ENCODE assay signal across 8 mouse cellular contexts in the genomic region with DNA sequence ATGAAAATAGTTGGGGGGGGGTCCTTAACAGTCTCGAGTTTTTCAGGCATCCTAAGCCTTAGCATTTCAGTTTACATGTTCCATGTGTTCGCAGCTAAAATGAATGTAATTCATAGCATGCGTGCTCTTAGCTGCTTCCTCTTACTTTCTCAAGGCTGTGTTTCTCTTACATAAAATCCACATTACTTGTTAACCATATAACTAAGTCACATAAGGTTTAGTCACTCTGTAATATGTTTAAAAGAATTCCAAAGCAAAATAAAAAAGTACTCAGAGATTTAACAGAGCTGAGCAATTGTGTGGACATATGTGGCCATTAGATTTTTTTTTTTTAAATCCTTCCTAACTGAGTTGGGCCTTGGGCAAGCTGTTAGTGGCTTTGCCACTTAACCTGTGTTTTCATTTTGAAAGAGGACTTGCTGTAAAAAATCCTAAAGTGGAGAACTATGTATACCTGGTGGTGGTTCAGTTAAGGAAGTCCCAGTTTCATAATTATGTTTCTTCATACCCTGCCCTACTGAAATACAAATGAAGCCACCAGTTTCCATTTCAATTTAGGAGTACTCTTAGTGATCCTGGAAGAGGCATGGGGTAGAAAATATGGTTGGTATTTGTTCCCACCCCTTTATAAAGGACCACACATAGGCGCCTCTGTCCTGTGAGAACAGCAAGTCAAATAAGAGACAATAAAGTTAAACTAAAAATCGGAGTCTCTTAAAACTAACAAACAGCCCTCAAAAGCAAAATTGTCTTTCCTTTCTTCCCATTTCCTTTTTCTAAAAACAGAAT. TPM values are rescaled to one million over a fixed set of nuclear protein-coding genes. Genes with fewer than 3 reads are reported as not detected.
DNase-seq lines count a peak whose midpoint lies in the region; ATAC-seq lines count a peak whose summit lies in the region.

No protein-coding gene starts in this region.

- DNase-seq in lung, postnatal 36 days, result no peak
- no peak for DNase-seq in left cerebral cortex, postnatal 36 days (ENCODE audit: low spot score in 2 of 2)
- DNase-seq in adrenal gland, postnatal 14 days, result no peak
- DNase-seq in cerebellum, adult 9-11 months, result no peak

- no peaks in the 10 kb centered on the region for H3K27me3 ChIP-seq in lung, embryonic 15.5 days
- H3K27me3 ChIP-seq in forebrain, embryonic 16.5 days (replicated peaks; ENCODE audit: control insufficient read depth, insufficient read depth, low read length), result no peaks in the 10 kb centered on the region
- no peaks in the 10 kb centered on the region for H3K27me3 ChIP-seq in liver, embryonic 12.5 days (replicated peaks)
- H3K27me3 ChIP-seq in stomach, embryonic 15.5 days (replicated peaks), result no peaks in the 10 kb centered on the region

- H3K27ac ChIP-seq in lung, embryonic 15.5 days, result peak overlapping the region; percentile 99
- H3K27ac ChIP-seq in forebrain, embryonic 16.5 days (ENCODE audit: low read length), result peak overlapping the region; percentile 76
- peak overlapping the region; percentile 37 for H3K27ac ChIP-seq in liver, embryonic 12.5 days
- peak overlapping the region; percentile 49 for H3K27ac ChIP-seq in stomach, embryonic 15.5 days

- H3K9ac ChIP-seq in lung, embryonic 15.5 days, result peak overlapping the region; percentile 98
- H3K9ac ChIP-seq in forebrain, embryonic 16.5 days (replicated peaks; ENCODE audit: low read depth, low read length), result peak overlapping the region; percentile 60
- H3K9ac ChIP-seq in liver, embryonic 12.5 days, result peak overlapping the region; percentile 73
- peak overlapping the region; percentile 80; the same call in 1 of the 2 replicates for H3K9ac ChIP-seq in stomach, embryonic 15.5 days

- no peaks in the 10 kb centered on the region for H3K36me3 ChIP-seq in lung, embryonic 15.5 days
- H3K36me3 ChIP-seq in forebrain, embryonic 16.5 days (ENCODE audit: control insufficient read depth, insufficient read depth), result no peaks in the 10 kb centered on the region
- H3K36me3 ChIP-seq in liver, embryonic 12.5 days, result no peaks in the 10 kb centered on the region
- no peaks in the 10 kb centered on the region for H3K36me3 ChIP-seq in stomach, embryonic 15.5 days

- no peak for ATAC-seq in lung, embryonic 15.5 days (ENCODE audit: borderline replicate concordance, extremely low read depth, low FRiP score, low TSS enrichment)
- no peak for ATAC-seq in forebrain, embryonic 16.5 days
- no peak for ATAC-seq in liver, embryonic 12.5 days
- ATAC-seq in stomach, embryonic 15.5 days (ENCODE audit: insufficient read depth, low FRiP score, low read depth), result no peak

- under 1% methylated on average over 5 of the region's 5 CpGs for WGBS in lung, embryonic 15.5 days
- WGBS in forebrain, embryonic 16.5 days, result 1% methylated on average over 5 of the region's 5 CpGs
- WGBS in liver, embryonic 12.5 days (ENCODE audit: insufficient replicate concordance), result 8% methylated on average over 5 of the region's 5 CpGs
- 2% methylated on average over 5 of the region's 5 CpGs for WGBS in stomach, embryonic 15.5 days

- intact Hi-C loops in left cerebral cortex, postnatal 36 days (cut with DNase I), result loop anchor here (2.0 to 5.0 kb wide), 4 partner anchors 39 to 247 kb away; no protein-coding TSS in a partner anchor

- H3K4me1 ChIP-seq in lung, embryonic 15.5 days, result peaks cover 24% of the 10 kb centered on the region; the same call in 1 of the 2 replicates
- peaks cover 6% of the 10 kb centered on the region for H3K4me1 ChIP-seq in forebrain, embryonic 16.5 days (replicated peaks; ENCODE audit: control insufficient read depth, insufficient read depth, low read length)
- H3K4me1 ChIP-seq in liver, embryonic 12.5 days, result peaks cover 27% of the 10 kb centered on the region
- peaks cover 14% of the 10 kb centered on the region; the same call in 1 of the 2 replicates for H3K4me1 ChIP-seq in stomach, embryonic 15.5 days

- H3K9me3 ChIP-seq in lung, embryonic 15.5 days, result no peaks in the 10 kb centered on the region
- H3K9me3 ChIP-seq in forebrain, embryonic 16.5 days (ENCODE audit: control insufficient read depth, low read length), result no peaks in the 10 kb centered on the region
- no peaks in the 10 kb centered on the region for H3K9me3 ChIP-seq in liver, embryonic 12.5 days (replicated peaks)
- no peaks in the 10 kb centered on the region for H3K9me3 ChIP-seq in stomach, embryonic 15.5 days

- H3K4me2 ChIP-seq in lung, embryonic 15.5 days, result peak overlapping the region; percentile 57
- H3K4me2 ChIP-seq in forebrain, embryonic 16.5 days (ENCODE audit: low read length), result peak overlapping the region; percentile 55
- peak overlapping the region; percentile 89 for H3K4me2 ChIP-seq in liver, embryonic 12.5 days
- H3K4me2 ChIP-seq in stomach, embryonic 15.5 days, result peak overlapping the region; percentile 55

- H3K4me3 ChIP-seq in lung, embryonic 15.5 days, result peak overlapping the region; percentile 85
- peak overlapping the region; percentile 63 for H3K4me3 ChIP-seq in forebrain, embryonic 16.5 days (replicated peaks; ENCODE audit: low read length)
- peak overlapping the region; percentile 71 for H3K4me3 ChIP-seq in liver, embryonic 12.5 days
- peak overlapping the region; percentile 43 for H3K4me3 ChIP-seq in stomach, embryonic 15.5 days (replicated peaks)

RNA-seq across cellular contexts. Expression of a gene that starts 2.0 kb away (rescaled TPM):
- 37.5 and 40.6 TPM in 2 replicates for polyA plus RNA-seq in lung, embryonic 15.5 days (2015; fragmentation: Nextera tagmentation; extraction: Ambion mirVana)
- polyA plus RNA-seq in forebrain, embryonic 16.5 days (2015; fragmentation: Nextera tagmentation; extraction: Ambion mirVana), result 82.9 and 91.2 TPM in 2 replicates
- 6.8 and 6.9 TPM in 2 replicates for polyA plus RNA-seq in liver, embryonic 12.5 days (2016; fragmentation: Nextera tagmentation; extraction: Ambion mirVana)
- polyA plus RNA-seq in stomach, embryonic 15.5 days (2015; fragmentation: Nextera tagmentation; extraction: Ambion mirVana), result 35.1 and 36.2 TPM in 2 replicates
- 100 to 1,000 TPM; 137 to 149 TPM for total RNA-seq in left cerebral cortex, postnatal 36 days (2021)
- total RNA-seq in adrenal gland, postnatal 14 days (2021), result 163 and 168 TPM in 2 replicates

Comparison
In these comparisons a context has a peak if more than half of its experiments do, and no peak if none do; other contexts are left out.
1. H3K27ac ChIP-seq: peak in every context shown above with its lines; median percentile 99 in lung, embryonic 15.5 days; 76 in forebrain, embryonic 16.5 days; 49 in stomach, embryonic 15.5 days; 37 in liver, embryonic 12.5 days.